ENCODE assay signal across 8 mouse cellular contexts in the genomic region with DNA sequence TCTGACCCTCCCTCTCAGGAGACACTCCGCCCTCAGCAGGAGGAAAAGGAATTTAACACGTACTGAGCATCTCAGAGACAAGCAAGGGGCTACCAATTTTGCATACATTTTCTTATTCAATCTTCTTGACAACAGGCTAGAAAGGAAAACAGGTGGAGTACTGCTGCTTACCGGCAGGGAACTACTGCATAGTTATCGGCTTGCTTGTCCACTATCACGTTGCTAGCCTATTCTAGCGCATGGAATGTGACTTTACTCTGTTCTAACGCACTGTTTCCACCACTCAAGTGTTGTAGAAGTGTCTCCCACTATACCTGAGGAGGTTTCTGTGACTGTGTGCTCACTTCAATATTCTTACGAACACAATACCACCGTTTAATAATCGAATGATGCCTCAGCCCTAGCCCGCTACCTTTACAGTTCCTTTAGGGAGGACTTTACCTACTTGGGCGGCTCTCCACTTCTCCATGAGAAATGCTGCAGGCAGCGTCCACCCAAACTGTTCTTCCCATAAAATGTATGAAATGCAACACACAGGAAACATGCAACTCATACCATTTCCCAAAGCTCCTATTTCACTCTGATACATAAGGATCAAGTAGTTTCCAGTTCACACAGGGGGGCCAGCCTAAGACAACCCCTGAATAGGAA. TPM values are rescaled to one million over a fixed set of nuclear protein-coding genes. Genes with fewer than 3 reads are reported as not detected.
A peak's percentile ranks its signal among the peaks of the same experiment; 100 is the strongest.
DNase-seq lines count a peak whose midpoint lies in the region; ATAC-seq lines count a peak whose summit lies in the region.

No protein-coding gene starts in this region.

- peaks cover 9% of the 10 kb centered on the region; the same call in 1 of the 2 replicates for H3K36me3 ChIP-seq in forebrain, embryonic 15.5 days
- peaks cover 10% of the 10 kb centered on the region for H3K36me3 ChIP-seq in liver, embryonic 11.5 days (ENCODE audit: control insufficient read depth, insufficient read depth, low read length)

- H3K4me2 ChIP-seq in forebrain, embryonic 15.5 days (replicated peaks): peak overlapping the region; percentile 76
- H3K4me2 ChIP-seq in liver, embryonic 11.5 days: peak overlapping the region; percentile 82

- H3K9me3 ChIP-seq in forebrain, embryonic 15.5 days: no peaks in the 10 kb centered on the region; the same call in 1 of the 2 replicates
- peaks cover 2% of the 10 kb centered on the region; the same call in 1 of the 2 replicates for H3K9me3 ChIP-seq in liver, embryonic 11.5 days (ENCODE audit: control insufficient read depth, low read length)

- peak; percentile 13 to 26 for DNase-seq in left cerebral cortex, adult 18-20 months (ENCODE audit: low spot score in 2 of 2)
- no peak for DNase-seq in left cerebral cortex, adult 11 months (ENCODE audit: low spot score)
- DNase-seq in cerebellum, adult 11 months: peak; percentile 6
- peak; percentile 46 for DNase-seq in hindlimb bud, embryonic 11.5 days (ENCODE audit: extremely low spot score, low read depth, low spot score)
- no peak for DNase-seq in liver, embryonic 11.5 days (ENCODE audit: low spot score)
- peak; percentile 65 for DNase-seq in naive thymus-derived CD4-positive, alpha-beta T cell, adult 2 months (ENCODE audit: low read depth)
- DNase-seq in gastrocnemius, postnatal 4 days (ENCODE audit: low spot score in 2 of 2): no peak

- 2% methylated on average over 13 of the region's 13 CpGs for WGBS in forebrain, embryonic 15.5 days
- 5% methylated on average over 13 of the region's 13 CpGs for WGBS in liver, embryonic 11.5 days

- peak overlapping the region; percentile 96 for H3K9ac ChIP-seq in forebrain, embryonic 15.5 days (replicated peaks)
- peak overlapping the region; percentile 88 for H3K9ac ChIP-seq in liver, embryonic 11.5 days (ENCODE audit: low read depth, low read length)

- H3K4me1 ChIP-seq in forebrain, embryonic 15.5 days: peaks cover 17% of the 10 kb centered on the region
- H3K4me1 ChIP-seq in liver, embryonic 11.5 days (replicated peaks; ENCODE audit: control insufficient read depth, insufficient read depth, low read length): peaks cover 3% of the 10 kb centered on the region

- H3K27me3 ChIP-seq in forebrain, embryonic 15.5 days: no peaks in the 10 kb centered on the region
- H3K27me3 ChIP-seq in liver, embryonic 11.5 days (replicated peaks; ENCODE audit: control insufficient read depth, insufficient read depth, low read length): peaks cover 9% of the 10 kb centered on the region

- ATAC-seq in forebrain, embryonic 15.5 days (replicated peaks): no peak
- ATAC-seq in liver, embryonic 11.5 days (replicated peaks; ENCODE audit: low FRiP score): no peak

- H3K27ac ChIP-seq in forebrain, embryonic 15.5 days (replicated peaks): peak overlapping the region; percentile 96
- peak overlapping the region; percentile 88; the same call in 1 of the 2 replicates for H3K27ac ChIP-seq in liver, embryonic 11.5 days (ENCODE audit: low read depth, low read length)

- H3K4me3 ChIP-seq in forebrain, embryonic 15.5 days: peak overlapping the region; percentile 96
- peak overlapping the region; percentile 90 for H3K4me3 ChIP-seq in liver, embryonic 11.5 days (ENCODE audit: low read depth, low read length)

RNA-seq across cellular contexts. Expression of gene Raph1, which starts 1.5 kb away (rescaled TPM):
- total RNA-seq in left cerebral cortex, adult 18-20 months (2021): 10 to 100 TPM; 72.4 to 82.9 TPM
- 19.4 and 20.0 TPM in 2 replicates for polyA plus RNA-seq in forebrain, embryonic 15.5 days (2015; fragmentation: Nextera tagmentation; extraction: Ambion mirVana)
- 66.7 and 68.9 TPM in 2 replicates for polyA plus RNA-seq in liver, embryonic 11.5 days (2014; fragmentation: Nextera tagmentation; extraction: Ambion mirVana)
- total RNA-seq in gastrocnemius, postnatal 4 days (2021): 100 to 1,000 TPM; 102 to 116 TPM

Comparison
In these comparisons a context has a peak if more than half of its experiments do, and no peak if none do; other contexts are left out.
1. DNase-seq: peak in left cerebral cortex, adult 18-20 months (2 of 2), cerebellum, adult 11 months (single experiment), hindlimb bud, embryonic 11.5 days (single experiment) and naive thymus-derived CD4-positive, alpha-beta T cell, adult 2 months (single experiment); none in left cerebral cortex, adult 11 months (single experiment), liver, embryonic 11.5 days (single experiment) and gastrocnemius, postnatal 4 days (0 of 2).